Mouse (Mus musculus): ENCODE data around the gene C1qtnf12.

GRCm38 (mm10) chr4:155962167-155962971, at the start of gene C1qtnf12:
- TF ChIP-seq CTCF (IDR thresholded peaks at IDR 0.05; ENCODE audit: extremely low read depth, insufficient read depth, low read length) (no peak), POLR2A (IDR thresholded peaks at IDR 0.05; ENCODE audit: extremely low read depth, insufficient read depth, low read length) (peak; percentile 52; the same call in 1 of the 2 replicates)

Measured in cortical plate, adult 2 months (tissue).